Mouse (Mus musculus) MEL (cell line): ENCODE data around the gene Topaz1.

Experiments
- BHLHE40 ChIP-seq: IDR thresholded peaks from 2 replicates; pipeline ENCODE4 v1.6.1; 2012; ENCODE audit warnings: low read depth, mild to moderate bottlenecking, inconsistent platforms, low read length, improper control_type of control experiment, borderline replicate concordance
- CHD2 ChIP-seq: IDR thresholded peaks from 2 replicates; pipeline ENCODE4 v1.6.1; 2011; ENCODE audit warnings: low read length, improper control_type of control experiment
- CTCF ChIP-seq, 3 experiments: IDR thresholded peaks in 2 of 3; conservative IDR thresholded peaks in 1 of 3; 2 replicates each; pipeline ENCODE4 v1.5.1; 2011 to 2012; ENCODE audit warnings: low read length in 3 of 3, low read depth in 2 of 3, mild to moderate bottlenecking in 2 of 3, improper control_type of control experiment in 1 of 3, inconsistent platforms in 1 of 3, mixed read lengths in 1 of 3, moderate library complexity in 1 of 3; ENCODE audit not compliant: control insufficient read depth in 1 of 3, insufficient read depth in 1 of 3, poor library complexity in 1 of 3, severe bottlenecking in 1 of 3
- EP300 ChIP-seq, 2 experiments: IDR thresholded peaks; 2 replicates each; pipeline ENCODE4 v1.6.1; 2011; ENCODE audit warnings: improper control_type of control experiment in 2 of 2, low read length in 2 of 2, low read depth in 1 of 2, mild to moderate bottlenecking in 1 of 2
- ETS1 ChIP-seq: IDR thresholded peaks from 2 replicates; pipeline ENCODE4 v1.6.1; 2012; ENCODE audit warnings: low read depth, mild to moderate bottlenecking, inconsistent platforms, low read length, improper control_type of control experiment, moderate library complexity
- GATA1 ChIP-seq: IDR thresholded peaks from 2 replicates; pipeline ENCODE4 v1.6.1; 2011; ENCODE audit warnings: low read depth, low read length, improper control_type of control experiment
- MAX ChIP-seq: IDR thresholded peaks from 2 replicates; pipeline ENCODE4 v1.6.1; 2011; ENCODE audit warnings: low read length, improper control_type of control experiment
- MAZ ChIP-seq: IDR thresholded peaks from 2 replicates; pipeline ENCODE4 v1.6.1; 2012; ENCODE audit warnings: low read depth, mild to moderate bottlenecking, inconsistent platforms, low read length, improper control_type of control experiment
- MYC ChIP-seq: IDR thresholded peaks from 2 replicates; pipeline ENCODE4 v1.6.1; 2011; ENCODE audit warnings: low read depth, mild to moderate bottlenecking, low read length, improper control_type of control experiment, moderate library complexity
- POLR2A ChIP-seq, 2 experiments: IDR thresholded peaks; 2 replicates each; pipeline ENCODE4 v1.6.1; 2011 to 2012; ENCODE audit warnings: low read length in 2 of 2, mild to moderate bottlenecking in 2 of 2, control low read depth in 1 of 2, improper control_type of control experiment in 1 of 2, low read depth in 1 of 2, moderate library complexity in 1 of 2; ENCODE audit not compliant: control insufficient read depth in 1 of 2, insufficient read depth in 1 of 2, poor library complexity in 1 of 2
- TBP ChIP-seq: IDR thresholded peaks from 2 replicates; pipeline ENCODE4 v1.8.0; 2011; ENCODE audit warnings: low read depth, low read length, improper control_type of control experiment
- TCF12 ChIP-seq: IDR thresholded peaks from 2 replicates; pipeline ENCODE4 v1.6.1; 2014; ENCODE audit warnings: low read depth, mild to moderate bottlenecking, inconsistent platforms, low read length, improper control_type of control experiment, moderate library complexity
- UBTF ChIP-seq: IDR thresholded peaks from 2 replicates; pipeline ENCODE4 v1.6.1; 2012; ENCODE audit warnings: low read depth, mild to moderate bottlenecking, inconsistent platforms, low read length, improper control_type of control experiment, moderate library complexity, borderline replicate concordance; ENCODE audit not compliant: insufficient read depth
- ZC3H11A ChIP-seq: IDR thresholded peaks from 2 replicates; pipeline ENCODE4 v1.6.1; 2012; ENCODE audit warnings: low read depth, mild to moderate bottlenecking, inconsistent platforms, low read length, improper control_type of control experiment

DNA sequence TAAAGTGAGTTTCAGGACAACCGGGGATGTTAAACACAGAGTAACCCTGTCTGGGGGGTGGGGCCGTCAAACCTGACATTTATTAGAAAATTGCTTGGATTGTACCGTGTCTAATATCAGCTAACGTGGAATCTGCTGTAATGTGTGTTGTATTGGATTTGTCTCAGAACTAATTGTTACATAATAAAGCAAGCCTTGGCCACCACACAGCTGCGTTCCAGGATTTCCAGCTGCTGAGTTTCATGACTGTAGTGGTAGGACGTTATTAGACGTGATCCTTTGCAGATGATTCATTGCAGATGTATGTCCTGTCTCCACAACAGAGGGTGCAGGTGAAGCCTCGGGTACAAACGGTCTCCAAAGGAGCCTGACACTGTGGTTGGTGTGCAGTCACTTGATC, 89.0 kb downstream of the Topaz1 start:
- TF ChIP-seq EP300 (IDR thresholded peaks at IDR 0.05; ENCODE audit: low read depth in 1 of 2, low read length in 2 of 2) (no peak), POLR2A (IDR thresholded peaks at IDR 0.05; ENCODE audit: control insufficient read depth in 1 of 2, insufficient read depth in 1 of 2, low read depth in 1 of 2, low read length in 2 of 2, poor library complexity in 1 of 2) (no peak), MAX (no peak), CTCF (IDR thresholded peaks at IDR 0.05 in 2 of 3, conservative IDR thresholded peaks at IDR 0.05 in 1 of 3; ENCODE audit: control insufficient read depth in 1 of 3, insufficient read depth in 1 of 3, low read depth in 2 of 3, low read length in 3 of 3, poor library complexity in 1 of 3, severe bottlenecking in 1 of 3) (no peak), CHD2 (no peak), MYC (no peak), TCF12 (no peak), UBTF (no peak), ZC3H11A (no peak), ETS1 (no peak), GATA1 (no peak), MAZ (no peak), TBP (no peak), BHLHE40 (no peak)
